Mouse (Mus musculus) liver, embryonic 14.5 days (tissue): ENCODE results near the gene Shisa5.

ENCODE experiments used
- CTCF ChIP-seq: IDR thresholded peaks from 2 replicates; pipeline ENCODE4 v1.5.1; 2016; ENCODE audit warnings: antibody characterized with exemption, low read depth, control low read depth
- EP300 ChIP-seq: IDR thresholded peaks from 2 replicates; pipeline ENCODE4 v1.6.1; 2016; ENCODE audit warnings: antibody characterized with exemption, low read depth

DNA sequence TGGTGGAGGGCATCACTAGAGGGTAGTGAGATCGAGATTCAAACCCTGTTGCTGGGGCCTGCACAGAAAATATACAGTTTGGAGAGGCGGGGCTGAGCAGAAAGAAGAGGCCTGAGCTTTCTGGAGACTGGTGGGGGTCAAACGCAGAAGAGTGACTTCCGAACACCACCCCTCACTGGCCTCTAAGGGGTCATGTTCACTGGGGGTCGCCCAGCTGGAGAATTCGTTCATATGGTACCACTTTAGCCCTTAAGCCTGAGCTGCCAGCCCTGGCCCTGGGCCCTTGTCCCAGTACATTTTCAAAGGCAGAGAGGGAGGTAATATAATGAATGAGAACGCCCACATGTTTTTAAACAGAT, 47.9 kb upstream of the Shisa5 start:
- TF ChIP-seq CTCF (no peak), EP300 (no peak)
